Mouse (Mus musculus) neural tube, embryonic 12.5 days (tissue): ENCODE measurements around the gene Sult5a1. TPM values are rescaled to one million over a fixed set of nuclear protein-coding genes. Genes with fewer than 3 reads are reported as not detected.

Experiments used
- microRNA-seq: library from miRNA; unstranded; fragments of <30 nt; microRNA quantifications from one replicate; pipeline ENCODE4, GENCODE M21; 2017
- polyA plus RNA-seq: library from polyadenylated mRNA; unstranded; fragments of >200 nt; fragmentation: Nextera tagmentation; extraction: Ambion mirVana; gene quantifications from 2 replicates; pipeline ENCODE4 v1.2.1, GENCODE M21; 2016

Sult5a1 gene
- polyA plus RNA-seq, 1 experiment from 2014 or later = 3.5 TPM

Small RNA genes lying within 50 kb of the gene (microRNA-seq; reads per million reads assigned to microRNA genes)
- gene Mir7079 (not detected), gene Mir7080 (not detected)

Other genes starting within 250 kb of the Sult5a1 start
- 96.8 and 98.8 TPM in 2 replicates for gene Ankrd11, start 116.0 kb downstream of the Sult5a1 start, polyA plus RNA-seq
- 60.0 and 61.0 TPM in 2 replicates for gene Spg7, start 95.4 kb downstream of the Sult5a1 start, polyA plus RNA-seq
- 922 and 973 TPM in 2 replicates for gene Rpl13, start 56.0 kb downstream of the Sult5a1 start, polyA plus RNA-seq
- gene Cpne7, start 40.9 kb downstream of the Sult5a1 start, polyA plus RNA-seq = 0.17 and 0.18 TPM in 2 replicates
- gene Dpep1, start 27.9 kb upstream of the Sult5a1 start, polyA plus RNA-seq = 0.33 and 0.37 TPM in 2 replicates
- 145 and 148 TPM in 2 replicates for gene Chmp1a, start 54.4 kb upstream of the Sult5a1 start, polyA plus RNA-seq
- 7.0 and 8.5 TPM in 2 replicates for gene Spata33, start 54.5 kb upstream of the Sult5a1 start, polyA plus RNA-seq
- 35.6 and 36.1 TPM in 2 replicates for gene Cdk10, start 66.5 kb upstream of the Sult5a1 start, polyA plus RNA-seq
- gene Spata2l, start 77.9 kb upstream of the Sult5a1 start, polyA plus RNA-seq = 3.8 and 4.7 TPM in 2 replicates
- 32.9 and 36.0 TPM in 2 replicates for gene Zfp276, start 95.9 kb upstream of the Sult5a1 start, polyA plus RNA-seq
- 40.3 and 51.1 TPM in 2 replicates for gene Vps9d1, start 96.0 kb upstream of the Sult5a1 start, polyA plus RNA-seq
- 22.5 and 24.6 TPM in 2 replicates for gene Fanca, start 160.3 kb upstream of the Sult5a1 start, polyA plus RNA-seq
- 35.6 and 38.3 TPM in 2 replicates for gene Spire2, start 174.4 kb upstream of the Sult5a1 start, polyA plus RNA-seq
- gene Tcf25, start 215.4 kb upstream of the Sult5a1 start, polyA plus RNA-seq = 225 and 278 TPM in 2 replicates
- gene Mc1r, start 248.8 kb upstream of the Sult5a1 start, polyA plus RNA-seq = 0.10 and 0.18 TPM in 2 replicates